Mouse (Mus musculus) forebrain, embryonic 15.5 days (tissue): ENCODE measurements around the gene Gstm7. TPM values are rescaled to one million over a fixed set of nuclear protein-coding genes. Genes with fewer than 3 reads are reported as not detected.
"Not testable (repeated sequence)": the region's sequence is repeated elsewhere in the genome, so short reads cannot be mapped to it uniquely, and the experiment has no call there.

ENCODE experiments used
- ATAC-seq: fragments of 200-750 bp; cut with Nextera tagmentation; replicated peaks from 2 replicates; pipeline ENCODE4 v1.8.0; 2017; ENCODE audit warnings: mild to moderate bottlenecking, moderate TSS enrichment, moderate library complexity
- H3K27ac ChIP-seq: fragments of 300-500 bp; sonication (generic); replicated peaks from 2 replicates; pipeline ENCODE4 v1.5.1; 2015; ENCODE audit warnings: mild to moderate bottlenecking, inconsistent platforms
- H3K27me3 ChIP-seq: fragments of 300-500 bp; sonication (generic); 2 replicates; pipeline ENCODE4 v1.6.1; 2015; ENCODE audit warnings: inconsistent platforms
- H3K36me3 ChIP-seq: fragments of 300-500 bp; sonication (generic); 2 replicates; pipeline ENCODE4 v1.6.1; 2015; ENCODE audit warnings: mild to moderate bottlenecking, inconsistent platforms
- H3K4me1 ChIP-seq: fragments of 300-500 bp; sonication (generic); 2 replicates; pipeline ENCODE4 v1.6.1; 2015; ENCODE audit warnings: inconsistent platforms
- H3K4me2 ChIP-seq: fragments of 300-500 bp; sonication (generic); replicated peaks from 2 replicates; pipeline ENCODE4 v1.6.1; 2015; ENCODE audit warnings: mild to moderate bottlenecking, inconsistent platforms
- H3K4me3 ChIP-seq: fragments of 300-500 bp; sonication (generic); 2 replicates; pipeline ENCODE4 v1.5.1; 2015; ENCODE audit warnings: mild to moderate bottlenecking, inconsistent platforms
- H3K9ac ChIP-seq: fragments of 300-500 bp; sonication (generic); replicated peaks from 2 replicates; pipeline ENCODE4 v1.6.1; 2015; ENCODE audit warnings: mild to moderate bottlenecking, inconsistent platforms
- H3K9me3 ChIP-seq: fragments of 300-500 bp; sonication (generic); 2 replicates; pipeline ENCODE4 v1.6.1; 2016; ENCODE audit warnings: inconsistent platforms
- WGBS: fragments of 180-500 bp; shearing (Covaris S2); methylation state at CpG from one replicate; pipeline ENCODE4 v1.1.7; 2015; ENCODE audit warnings: mixed read lengths; 5-methylcytosine and 5-hydroxymethylcytosine counted together
- polyA plus RNA-seq: library from polyadenylated mRNA; unstranded; fragments of >200 nt; fragmentation: Nextera tagmentation; extraction: Ambion mirVana; gene quantifications from 2 replicates; pipeline ENCODE4 v1.2.1, GENCODE M21; 2015

The Gstm7 gene
- polyA plus RNA-seq, 1 experiment from 2014 or later: 81.6 TPM

GRCm38 (mm10) chr3:107953906-107954305, 22.3 kb upstream of the Gstm7 start:
- WGBS: 85% methylated on average over 5 of the region's 5 CpGs
- H3K9ac ChIP-seq: no peak overlapping the region
- no peak overlapping the region for H3K4me3 ChIP-seq
- H3K4me1 ChIP-seq: peaks cover 8% of the 10 kb centered on the region
- no peaks in the 10 kb centered on the region for H3K27me3 ChIP-seq
- ATAC-seq: peak; percentile 34; the same call in 1 of the 2 replicates
- H3K9me3 ChIP-seq: no peaks in the 10 kb centered on the region
- no peaks in the 10 kb centered on the region for H3K36me3 ChIP-seq
- no peak overlapping the region for H3K4me2 ChIP-seq
- H3K27ac ChIP-seq: no peak overlapping the region

- no peaks in the 10 kb centered on the region for H3K36me3 ChIP-seq
- no peak overlapping the region for H3K27ac ChIP-seq
- H3K4me2 ChIP-seq: no peak overlapping the region
- peak; percentile 89 for ATAC-seq
- peaks cover 8% of the 10 kb centered on the region for H3K4me1 ChIP-seq
- 18% methylated on average over 6 of the region's 6 CpGs for WGBS
- H3K4me3 ChIP-seq: no peak overlapping the region
- H3K27me3 ChIP-seq: no peaks in the 10 kb centered on the region
- H3K9me3 ChIP-seq: no peaks in the 10 kb centered on the region
- H3K9ac ChIP-seq: no peak overlapping the region
These were observed 21.7 kb upstream of the Gstm7 start for GRCm38 (mm10) chr3:107953328-107953755.

GRCm38 (mm10) chr3:107950531-107950930, 18.9 kb upstream of the Gstm7 start:
- no peak overlapping the region for H3K4me3 ChIP-seq
- WGBS: 85% methylated on average over 11 of the region's 11 CpGs
- H3K4me2 ChIP-seq: no peak overlapping the region
- no peak for ATAC-seq
- H3K27ac ChIP-seq: no peak overlapping the region
- H3K36me3 ChIP-seq: no peaks in the 10 kb centered on the region
- peaks cover 8% of the 10 kb centered on the region for H3K4me1 ChIP-seq
- H3K27me3 ChIP-seq: no peaks in the 10 kb centered on the region
- H3K9ac ChIP-seq: no peak overlapping the region
- H3K9me3 ChIP-seq: no peaks in the 10 kb centered on the region

GRCm38 (mm10) chr3:107949461-107949860, 17.8 kb upstream of the Gstm7 start:
- not testable (repeated sequence) for ATAC-seq, H3K36me3 ChIP-seq, H3K4me2 ChIP-seq, H3K27ac ChIP-seq, H3K4me1 ChIP-seq, H3K4me3 ChIP-seq, H3K9me3 ChIP-seq, H3K9ac ChIP-seq, H3K27me3 ChIP-seq
- 96% methylated on average over 1 of the region's 1 CpGs for WGBS

- H3K27ac ChIP-seq: no peak overlapping the region
- no peaks in the 10 kb centered on the region for H3K27me3 ChIP-seq
- H3K9ac ChIP-seq: no peak overlapping the region
- H3K36me3 ChIP-seq: no peaks in the 10 kb centered on the region
- ATAC-seq: no peak
- peaks cover 4% of the 10 kb centered on the region; the same call in 1 of the 2 replicates for H3K4me1 ChIP-seq
- no peak overlapping the region for H3K4me3 ChIP-seq
- H3K9me3 ChIP-seq: no peaks in the 10 kb centered on the region
- 56% methylated on average over 4 of the region's 4 CpGs for WGBS
- no peak overlapping the region for H3K4me2 ChIP-seq
These were observed 14.1 kb upstream of the Gstm7 start for GRCm38 (mm10) chr3:107945729-107946128.

- Histone ChIP-seq H3K4me1 (peaks cover 20% of the 10 kb centered on the region; the same call in 1 of the 2 replicates), H3K9ac (0 out of 2 replicates have a peak within 1 kb of the TSS, but pooled peaks have one; percentile 17), H3K4me2 (peak within 1 kb of the TSS; percentile 41), H3K9me3 (no peaks in the 10 kb centered on the region), H3K27ac (no peak within 1 kb of the TSS), H3K4me3 (peak within 1 kb of the TSS; percentile 30), H3K27me3 (no peaks in the 10 kb centered on the region), H3K36me3 (no peaks in the 10 kb centered on the region)
- WGBS: 18% methylated on average over 20 of the region's 20 CpGs
- peak; percentile 88 for ATAC-seq
These were observed 11.8 kb upstream of the Gstm7 start, which contains the start of gene Gstm6 for GRCm38 (mm10) chr3:107943239-107943990. Gene Gstm6 (minus strand): TSS chr3:107943749.

GRCm38 (mm10) chr3:107941261-107941660, 9.6 kb upstream of the Gstm7 start:
- ATAC-seq: no peak
- no peak overlapping the region for H3K9ac ChIP-seq
- 70% methylated on average over 4 of the region's 4 CpGs for WGBS

GRCm38 (mm10) chr3:107940524-107940923, 8.9 kb upstream of the Gstm7 start:
- Histone ChIP-seq H3K27ac (no peak overlapping the region), H3K36me3 (no peaks in the 10 kb centered on the region), H3K27me3 (no peaks in the 10 kb centered on the region), H3K4me1 (peaks cover 20% of the 10 kb centered on the region; the same call in 1 of the 2 replicates), H3K4me3 (no peak overlapping the region), H3K9ac (no peak overlapping the region), H3K4me2 (no peak overlapping the region), H3K9me3 (no peaks in the 10 kb centered on the region)
- 79% methylated on average over 7 of the region's 7 CpGs for WGBS
- no peak for ATAC-seq

More at GRCm38 (mm10) chr3:107941261-107941660, 9.6 kb upstream of the Gstm7 start:
- Histone ChIP-seq H3K4me2 (no peak overlapping the region), H3K4me3 (no peak overlapping the region), H3K4me1 (peaks cover 20% of the 10 kb centered on the region; the same call in 1 of the 2 replicates), H3K9me3 (no peaks in the 10 kb centered on the region), H3K27ac (no peak overlapping the region), H3K27me3 (no peaks in the 10 kb centered on the region), H3K36me3 (no peaks in the 10 kb centered on the region)

- Histone ChIP-seq H3K4me3 (no peak overlapping the region), H3K9me3 (no peaks in the 10 kb centered on the region), H3K9ac (no peak overlapping the region), H3K36me3 (no peaks in the 10 kb centered on the region), H3K27ac (no peak overlapping the region), H3K27me3 (no peaks in the 10 kb centered on the region), H3K4me1 (peaks cover 20% of the 10 kb centered on the region; the same call in 1 of the 2 replicates), H3K4me2 (no peak overlapping the region)
- WGBS: 65% methylated on average over 4 of the region's 4 CpGs
- ATAC-seq: no peak
These were observed 8.2 kb upstream of the Gstm7 start for GRCm38 (mm10) chr3:107939830-107940229.

- Histone ChIP-seq H3K27ac (no peak overlapping the region), H3K36me3 (no peaks in the 10 kb centered on the region), H3K4me2 (no peak overlapping the region), H3K27me3 (no peaks in the 10 kb centered on the region), H3K4me1 (peaks cover 20% of the 10 kb centered on the region; the same call in 1 of the 2 replicates), H3K9ac (no peak overlapping the region), H3K4me3 (no peak overlapping the region), H3K9me3 (no peaks in the 10 kb centered on the region)
- 46% methylated on average over 3 of the region's 3 CpGs for WGBS
- ATAC-seq: no peak
These were observed 7.8 kb upstream of the Gstm7 start for GRCm38 (mm10) chr3:107939403-107939802.

- WGBS: 61% methylated on average over 3 of the region's 3 CpGs
These were observed 4.3 kb upstream of the Gstm7 start for GRCm38 (mm10) chr3:107935888-107936287.

GRCm38 (mm10) chr3:107935268-107935667, 3.7 kb upstream of the Gstm7 start:
- WGBS: 91% methylated on average over 3 of the region's 3 CpGs

More at GRCm38 (mm10) chr3:107935888-107936287, 4.3 kb upstream of the Gstm7 start:
- Histone ChIP-seq H3K27me3 (no peaks in the 10 kb centered on the region), H3K4me3 (no peak overlapping the region), H3K4me1 (peaks cover 34% of the 10 kb centered on the region), H3K9me3 (no peaks in the 10 kb centered on the region), H3K27ac (no peak overlapping the region), H3K9ac (no peak overlapping the region), H3K36me3 (no peaks in the 10 kb centered on the region), H3K4me2 (no peak overlapping the region)
- no peak for ATAC-seq

More at GRCm38 (mm10) chr3:107935268-107935667, 3.7 kb upstream of the Gstm7 start:
- ATAC-seq: no peak
- Histone ChIP-seq H3K4me1 (peaks cover 36% of the 10 kb centered on the region), H3K9me3 (no peaks in the 10 kb centered on the region), H3K27me3 (no peaks in the 10 kb centered on the region), H3K9ac (no peak overlapping the region), H3K4me3 (no peak overlapping the region), H3K27ac (no peak overlapping the region), H3K36me3 (no peaks in the 10 kb centered on the region), H3K4me2 (no peak overlapping the region)
